Mouse (Mus musculus) neural tube, embryonic 15.5 days (tissue): Measurements from ENCODE around the gene Tmod2. TPM values are rescaled to one million over a fixed set of nuclear protein-coding genes. Genes with fewer than 3 reads are reported as not detected.
A peak's percentile ranks its signal among the peaks of the same experiment; 100 is the strongest.
"Not testable (repeated sequence)": the region's sequence is repeated elsewhere in the genome, so short reads cannot be mapped to it uniquely, and the experiment has no call there.

Source experiments
- ATAC-seq: fragments of 200-750 bp; cut with Nextera tagmentation; 2 replicates; pipeline ENCODE4 v1.8.0; 2017; ENCODE audit warnings: mild to moderate bottlenecking, moderate TSS enrichment, moderate library complexity; ENCODE audit not compliant: low FRiP score
- H3K27ac ChIP-seq: fragments of 300-500 bp; sonication (generic); replicated peaks from 2 replicates; pipeline ENCODE4 v1.5.1; 2015; ENCODE audit warnings: mild to moderate bottlenecking, inconsistent platforms
- H3K27me3 ChIP-seq: fragments of 300-500 bp; sonication (generic); replicated peaks from 2 replicates; pipeline ENCODE4 v1.6.1; 2015; ENCODE audit warnings: inconsistent platforms
- H3K36me3 ChIP-seq: fragments of 300-500 bp; sonication (generic); 2 replicates; pipeline ENCODE4 v1.6.1; 2015; ENCODE audit warnings: inconsistent platforms
- H3K4me1 ChIP-seq: fragments of 300-500 bp; sonication (generic); 2 replicates; pipeline ENCODE4 v1.6.1; 2015; ENCODE audit warnings: inconsistent platforms
- H3K4me2 ChIP-seq: fragments of 300-500 bp; sonication (generic); 2 replicates; pipeline ENCODE4 v1.6.1; 2015; ENCODE audit warnings: inconsistent platforms, mild to moderate bottlenecking, moderate library complexity
- H3K4me3 ChIP-seq: fragments of 300-500 bp; sonication (generic); replicated peaks from 2 replicates; pipeline ENCODE4 v1.5.1; 2015; ENCODE audit warnings: mild to moderate bottlenecking, inconsistent platforms
- H3K9ac ChIP-seq: fragments of 300-500 bp; sonication (generic); replicated peaks from 2 replicates; pipeline ENCODE4 v1.6.1; 2015; ENCODE audit warnings: mild to moderate bottlenecking, inconsistent platforms
- H3K9me3 ChIP-seq: fragments of 300-500 bp; sonication (generic); replicated peaks from 2 replicates; pipeline ENCODE4 v1.6.1; 2016; ENCODE audit warnings: inconsistent platforms
- WGBS: fragments of 180-500 bp; shearing (Covaris S2); methylation state at CpG from one replicate; pipeline ENCODE4 v1.1.7; 2015; ENCODE audit warnings: mixed read lengths; 5-methylcytosine and 5-hydroxymethylcytosine counted together
- polyA plus RNA-seq: library from polyadenylated mRNA; unstranded; fragments of >200 nt; fragmentation: Nextera tagmentation; extraction: Ambion mirVana; gene quantifications from 2 replicates; pipeline ENCODE4 v1.2.1, GENCODE M21; 2015

Gene Tmod2
- polyA plus RNA-seq, 1 experiment from 2014 or later: 283 TPM

DNA sequence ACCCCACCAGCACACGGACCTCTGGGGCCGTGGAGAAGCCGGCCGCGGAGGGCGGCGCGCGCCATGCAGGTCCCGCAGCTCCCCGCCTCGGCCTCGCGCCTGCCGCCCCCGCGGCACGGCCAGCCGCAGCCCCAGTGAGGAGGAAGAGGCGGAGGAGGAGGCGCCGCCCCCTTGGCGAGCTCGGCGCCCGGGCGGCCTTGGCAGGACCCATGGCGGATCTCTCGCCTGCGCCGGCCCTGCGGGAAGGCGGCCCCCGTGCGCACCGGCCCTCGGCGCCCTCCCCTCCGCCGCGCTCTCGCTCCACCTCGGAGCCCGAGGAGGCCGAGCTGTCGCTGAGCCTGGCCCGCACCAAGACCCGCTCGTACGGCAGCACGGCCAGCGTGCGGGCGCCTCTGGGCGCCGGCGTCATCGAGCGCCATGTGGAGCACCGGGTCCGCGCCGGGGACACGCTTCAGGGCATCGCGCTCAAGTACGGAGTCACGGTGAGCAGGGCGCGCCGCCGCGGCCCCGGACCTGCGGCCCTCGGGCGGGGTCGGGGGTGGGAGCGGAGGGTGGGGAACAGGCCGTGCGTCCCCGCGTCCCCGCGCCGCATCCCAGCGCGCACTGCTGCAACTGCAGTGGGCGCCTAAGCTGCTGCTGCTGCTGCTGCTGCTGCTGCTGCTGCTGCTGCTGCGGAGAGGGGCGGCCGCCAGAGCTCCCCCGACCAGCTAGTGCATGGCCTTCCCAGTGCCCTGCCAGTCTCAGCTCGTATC lies 14.6 kb upstream of the Tmod2 start, which contains the start of gene Lysmd2:
Gene Lysmd2 (plus strand): TSS at position 186 of the 752 bp plus-strand sequence.
- Histone ChIP-seq H3K27ac (peak within 1 kb of the TSS; percentile 96), H3K36me3 (no peaks in the 10 kb centered on the region), H3K4me1 (peaks cover 19% of the 10 kb centered on the region), H3K27me3 (no peaks in the 10 kb centered on the region), H3K4me3 (peak within 1 kb of the TSS; percentile 75), H3K9me3 (no peaks in the 10 kb centered on the region), H3K9ac (peak within 1 kb of the TSS; percentile 94), H3K4me2 (peak within 1 kb of the TSS; percentile 90)
- WGBS: under 1% methylated on average over 89 of the region's 94 CpGs
- peak; percentile 91 for ATAC-seq

DNA sequence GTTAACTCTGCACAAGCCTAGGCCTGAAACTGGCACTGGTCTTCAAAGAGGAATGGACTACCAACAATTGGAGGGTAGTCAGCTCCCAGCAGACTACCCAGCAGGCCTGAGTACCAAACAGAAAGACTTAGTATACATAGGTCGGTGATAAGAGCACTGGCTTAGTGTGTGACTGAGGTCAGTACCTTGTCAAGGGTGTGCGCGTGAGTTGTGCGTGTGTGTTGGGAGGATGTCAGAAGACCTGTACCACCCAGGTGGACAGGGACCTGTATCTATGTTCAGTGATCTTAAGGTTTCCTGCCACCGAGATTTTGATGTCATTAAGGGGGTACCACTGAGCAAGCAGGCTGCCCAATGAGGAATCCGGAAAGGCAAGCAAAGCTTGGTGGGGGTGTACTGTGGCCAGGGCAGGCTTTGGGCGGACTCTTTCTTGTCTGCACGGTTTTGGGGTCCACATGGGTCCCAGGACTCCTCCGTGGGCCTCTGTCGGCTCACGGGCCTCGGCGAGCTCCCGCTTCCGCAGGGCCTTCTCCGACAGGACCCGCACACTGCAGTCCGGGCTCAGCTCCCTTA lies 13.9 kb upstream of the Tmod2 start:
- Histone ChIP-seq H3K36me3 (no peaks in the 10 kb centered on the region), H3K9me3 (no peaks in the 10 kb centered on the region), H3K4me3 (peak overlapping the region; percentile 75), H3K4me2 (peak overlapping the region; percentile 90), H3K27ac (peak overlapping the region; percentile 96), H3K9ac (peak overlapping the region; percentile 94), H3K4me1 (peaks cover 19% of the 10 kb centered on the region), H3K27me3 (no peaks in the 10 kb centered on the region)
- peak; percentile 23 for ATAC-seq
- 15% methylated on average over 18 of the region's 18 CpGs for WGBS

DNA sequence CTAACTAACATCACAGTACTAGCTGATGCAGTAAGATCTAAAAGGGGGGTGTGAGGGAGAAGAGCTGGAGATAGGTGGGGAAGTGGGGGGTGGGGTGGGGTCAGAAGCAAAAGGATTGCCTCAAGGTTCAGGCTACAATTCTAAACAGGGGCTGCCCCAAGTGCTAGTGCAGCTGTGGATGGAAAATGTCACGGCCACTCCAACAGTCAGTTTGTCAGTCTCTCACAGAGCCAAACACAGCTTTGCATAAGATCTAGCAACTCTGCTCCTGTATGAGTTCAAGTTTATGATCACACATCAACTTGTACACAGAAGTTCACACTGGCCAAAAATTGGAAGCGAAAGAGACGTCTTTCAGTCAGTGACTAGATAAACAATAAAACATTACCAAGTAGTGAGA lies 10.3 kb upstream of the Tmod2 start:
- no peak overlapping the region for H3K4me3 ChIP-seq
- no peaks in the 10 kb centered on the region for H3K36me3 ChIP-seq
- WGBS: 85% methylated on average over 3 of the region's 3 CpGs
- H3K4me1 ChIP-seq: peaks cover 7% of the 10 kb centered on the region
- H3K9me3 ChIP-seq: no peaks in the 10 kb centered on the region
- no peak overlapping the region for H3K9ac ChIP-seq
- H3K27ac ChIP-seq: no peak overlapping the region
- ATAC-seq: no peak
- no peak overlapping the region for H3K4me2 ChIP-seq
- no peaks in the 10 kb centered on the region for H3K27me3 ChIP-seq

DNA sequence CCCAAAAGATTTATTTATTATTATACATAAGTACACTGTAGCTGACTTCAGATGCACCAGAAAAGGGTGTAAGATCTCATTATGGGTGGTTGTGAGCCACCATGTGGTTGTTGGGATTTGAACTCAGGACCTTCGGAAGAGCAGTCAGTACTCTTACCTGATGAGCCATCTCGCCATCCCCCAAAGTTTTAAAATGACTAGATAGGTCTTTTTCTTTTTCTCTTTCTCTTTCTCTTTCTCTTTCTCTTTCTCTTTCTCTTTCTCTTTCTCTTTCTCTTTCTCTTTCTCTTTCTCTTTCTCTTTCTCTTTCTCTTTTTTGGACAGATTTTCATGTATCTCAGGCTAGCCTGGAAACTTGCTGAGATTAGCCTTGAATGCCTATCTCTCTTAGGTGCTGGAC lies 8.6 kb upstream of the Tmod2 start:
- not testable (repeated sequence) for H3K4me1 ChIP-seq, H3K9me3 ChIP-seq, H3K4me3 ChIP-seq, H3K4me2 ChIP-seq, H3K9ac ChIP-seq, H3K27ac ChIP-seq, ATAC-seq, H3K27me3 ChIP-seq, H3K36me3 ChIP-seq
- 93% methylated on average over 2 of the region's 2 CpGs for WGBS

DNA sequence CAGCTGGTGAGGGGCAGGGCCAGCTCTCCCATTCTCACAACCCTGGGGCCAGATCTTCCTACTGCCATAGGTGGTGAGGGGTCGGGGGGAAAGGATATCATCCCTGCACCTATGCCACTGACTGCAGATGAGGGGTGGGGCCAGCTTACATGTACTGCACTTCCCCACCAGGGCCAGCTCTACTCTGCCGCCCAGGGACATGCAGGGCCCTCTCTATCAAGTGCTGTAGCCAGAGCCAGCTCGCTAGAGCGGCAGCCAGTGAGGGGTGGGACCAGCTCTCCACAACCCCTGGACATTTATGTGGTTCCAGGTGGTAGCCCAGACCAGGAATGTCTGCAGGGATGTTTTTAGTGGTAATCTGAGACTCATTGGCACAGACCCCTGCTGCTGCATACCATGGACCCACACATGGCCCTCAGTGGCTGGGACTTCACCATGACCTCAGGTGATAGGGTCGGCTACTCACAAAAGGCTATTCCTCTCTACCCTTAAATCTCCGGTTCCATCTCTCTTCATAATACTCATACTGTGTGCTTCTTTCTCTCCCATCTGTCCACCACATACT lies 7.8 kb upstream of the Tmod2 start:
- H3K9ac ChIP-seq: no peak overlapping the region
- H3K9me3 ChIP-seq: no peaks in the 10 kb centered on the region
- no peaks in the 10 kb centered on the region for H3K4me1 ChIP-seq
- H3K27me3 ChIP-seq: no peaks in the 10 kb centered on the region
- 0 out of 2 replicates have a peak, but pooled peaks have one; percentile 21 for ATAC-seq
- H3K27ac ChIP-seq: no peak overlapping the region
- H3K4me3 ChIP-seq: no peak overlapping the region
- no peak overlapping the region for H3K4me2 ChIP-seq
- no peaks in the 10 kb centered on the region for H3K36me3 ChIP-seq
- 89% methylated on average over 6 of the region's 6 CpGs for WGBS

DNA sequence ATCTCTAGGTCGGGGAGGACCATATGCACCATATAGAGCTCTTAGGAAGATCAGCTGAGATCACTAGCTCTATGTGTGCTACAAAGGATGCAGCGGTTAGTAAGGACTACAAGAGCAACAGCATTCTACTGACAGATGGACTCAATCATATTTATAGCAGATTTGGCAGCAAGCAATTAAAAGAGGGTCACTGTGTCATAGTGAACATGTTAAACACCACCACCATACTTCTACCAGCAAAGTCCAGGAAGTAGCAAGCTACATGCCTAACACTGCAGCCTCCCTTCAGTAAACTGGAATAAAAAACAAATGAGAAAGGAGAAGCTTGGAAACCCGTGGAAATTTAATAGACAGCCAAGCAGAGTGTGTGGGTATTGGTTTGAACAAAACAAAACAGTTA lies 5.4 kb upstream of the Tmod2 start:
- Histone ChIP-seq H3K9ac (no peak overlapping the region), H3K9me3 (no peaks in the 10 kb centered on the region), H3K4me2 (no peak overlapping the region), H3K4me1 (peaks cover under 1% of the 10 kb centered on the region; the same call in 1 of the 2 replicates), H3K27ac (no peak overlapping the region), H3K4me3 (no peak overlapping the region), H3K27me3 (no peaks in the 10 kb centered on the region), H3K36me3 (no peaks in the 10 kb centered on the region)
- 75% methylated on average over 3 of the region's 3 CpGs for WGBS
- no peak for ATAC-seq

DNA sequence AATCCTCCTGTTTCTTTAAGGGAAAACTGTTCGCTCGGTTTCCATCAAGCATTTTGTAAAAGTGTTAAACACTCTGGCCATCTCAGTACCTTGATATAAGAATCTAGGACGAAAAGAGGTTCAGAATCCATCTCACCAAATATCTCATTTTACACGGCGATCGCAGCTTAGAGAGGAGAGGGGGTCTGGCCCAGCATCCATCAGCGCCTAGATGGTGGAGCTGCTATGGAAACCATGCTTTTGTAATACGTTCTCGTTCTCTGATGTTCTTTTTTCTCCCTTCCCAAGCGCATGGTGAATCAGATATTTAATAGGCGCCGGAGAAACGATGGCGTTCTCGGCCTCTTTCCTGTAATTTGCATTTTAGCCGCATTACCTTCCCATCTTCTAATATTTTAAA lies 1.2 kb downstream of the Tmod2 start:
- no peak for ATAC-seq
- Histone ChIP-seq H3K27ac (peak overlapping the region; percentile 92), H3K27me3 (no peaks in the 10 kb centered on the region), H3K36me3 (peaks cover 4% of the 10 kb centered on the region), H3K9ac (peak overlapping the region; percentile 88), H3K4me1 (peaks cover 18% of the 10 kb centered on the region), H3K4me3 (peak overlapping the region; percentile 98), H3K4me2 (peak overlapping the region; percentile 67), H3K9me3 (no peaks in the 10 kb centered on the region)
- 6% methylated on average over 16 of the region's 16 CpGs for WGBS

DNA sequence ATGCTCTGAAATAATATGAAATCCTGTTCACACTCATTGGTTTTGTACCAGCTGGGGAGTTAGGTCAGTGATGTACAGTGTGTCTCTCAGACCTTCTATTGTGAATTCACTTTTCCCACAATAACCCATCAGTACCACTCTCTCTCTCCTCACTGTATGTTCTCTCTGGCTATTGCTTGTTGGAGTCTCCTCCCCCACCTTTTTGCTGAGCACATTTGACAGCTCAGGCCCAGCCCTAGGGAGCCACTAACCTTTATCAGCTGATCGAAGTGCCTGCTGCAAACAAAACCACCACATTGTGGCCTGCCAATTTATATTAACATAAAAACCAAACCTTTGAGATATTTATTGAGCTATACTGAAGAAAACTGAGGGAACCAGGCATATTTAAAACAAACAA lies 1.6 kb downstream of the Tmod2 start:
- ATAC-seq: peak; percentile 29; the same call in 1 of the 2 replicates
- peak overlapping the region; percentile 92 for H3K27ac ChIP-seq
- no peaks in the 10 kb centered on the region for H3K27me3 ChIP-seq
- H3K4me2 ChIP-seq: peak overlapping the region; percentile 67
- H3K4me1 ChIP-seq: peaks cover 18% of the 10 kb centered on the region
- H3K4me3 ChIP-seq: peak overlapping the region; percentile 98
- peak overlapping the region; percentile 88 for H3K9ac ChIP-seq
- 5% methylated on average over 1 of the region's 1 CpGs for WGBS
- no peaks in the 10 kb centered on the region for H3K9me3 ChIP-seq
- peaks cover 8% of the 10 kb centered on the region for H3K36me3 ChIP-seq

DNA sequence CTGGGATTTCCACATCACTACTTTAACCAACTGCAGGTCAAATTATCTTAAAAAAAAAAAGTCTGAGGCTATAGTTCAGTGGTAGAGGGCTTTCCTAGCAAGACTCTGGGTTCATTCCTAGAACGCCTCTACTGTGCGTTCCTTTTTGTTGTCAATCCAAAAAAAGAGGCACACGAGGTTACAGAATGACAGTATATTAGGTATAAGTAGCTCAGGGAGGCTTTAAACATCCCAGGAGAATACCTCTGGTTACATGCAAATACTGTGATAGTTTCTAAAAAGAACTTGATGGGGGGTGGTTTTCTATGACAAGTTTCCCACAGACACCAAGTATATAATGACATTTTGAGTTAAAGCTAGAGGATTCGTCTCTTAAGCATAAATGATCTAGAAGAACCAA lies 3.6 kb downstream of the Tmod2 start:
- Histone ChIP-seq H3K27ac (no peak overlapping the region), H3K27me3 (no peaks in the 10 kb centered on the region), H3K9ac (no peak overlapping the region), H3K9me3 (no peaks in the 10 kb centered on the region), H3K4me2 (no peak overlapping the region), H3K4me3 (no peak overlapping the region), H3K36me3 (peaks cover 12% of the 10 kb centered on the region), H3K4me1 (peaks cover 18% of the 10 kb centered on the region)
- no peak for ATAC-seq
- WGBS: 88% methylated on average over 4 of the region's 4 CpGs

DNA sequence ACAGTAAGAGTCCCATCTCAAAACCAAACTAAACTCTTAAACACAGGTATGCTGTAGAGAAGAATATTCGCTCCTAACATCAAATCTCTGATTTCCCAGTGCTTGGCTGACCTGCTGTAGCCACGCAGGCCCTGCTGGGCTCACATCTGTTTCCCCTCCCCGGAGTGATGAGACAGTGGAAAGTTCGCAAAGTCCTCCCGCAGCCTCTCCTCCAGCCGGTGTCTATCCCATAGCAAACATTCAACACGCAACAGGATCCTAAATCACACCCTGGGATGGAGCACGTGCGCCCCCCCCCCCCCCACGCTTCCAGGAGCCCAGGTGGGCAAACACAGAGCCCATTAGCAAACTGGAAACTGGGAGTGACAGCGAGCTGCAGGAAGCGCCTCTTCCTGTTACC lies 9.6 kb downstream of the Tmod2 start:
- no peak overlapping the region; the same call in 1 of the 2 replicates for H3K27ac ChIP-seq
- peaks cover 15% of the 10 kb centered on the region for H3K36me3 ChIP-seq
- ATAC-seq: no peak
- H3K9ac ChIP-seq: no peak overlapping the region
- WGBS: 51% methylated on average over 12 of the region's 12 CpGs
- H3K4me2 ChIP-seq: no peak overlapping the region
- no peaks in the 10 kb centered on the region for H3K9me3 ChIP-seq
- no peak overlapping the region for H3K4me3 ChIP-seq
- H3K27me3 ChIP-seq: no peaks in the 10 kb centered on the region
- H3K4me1 ChIP-seq: peaks cover 27% of the 10 kb centered on the region

DNA sequence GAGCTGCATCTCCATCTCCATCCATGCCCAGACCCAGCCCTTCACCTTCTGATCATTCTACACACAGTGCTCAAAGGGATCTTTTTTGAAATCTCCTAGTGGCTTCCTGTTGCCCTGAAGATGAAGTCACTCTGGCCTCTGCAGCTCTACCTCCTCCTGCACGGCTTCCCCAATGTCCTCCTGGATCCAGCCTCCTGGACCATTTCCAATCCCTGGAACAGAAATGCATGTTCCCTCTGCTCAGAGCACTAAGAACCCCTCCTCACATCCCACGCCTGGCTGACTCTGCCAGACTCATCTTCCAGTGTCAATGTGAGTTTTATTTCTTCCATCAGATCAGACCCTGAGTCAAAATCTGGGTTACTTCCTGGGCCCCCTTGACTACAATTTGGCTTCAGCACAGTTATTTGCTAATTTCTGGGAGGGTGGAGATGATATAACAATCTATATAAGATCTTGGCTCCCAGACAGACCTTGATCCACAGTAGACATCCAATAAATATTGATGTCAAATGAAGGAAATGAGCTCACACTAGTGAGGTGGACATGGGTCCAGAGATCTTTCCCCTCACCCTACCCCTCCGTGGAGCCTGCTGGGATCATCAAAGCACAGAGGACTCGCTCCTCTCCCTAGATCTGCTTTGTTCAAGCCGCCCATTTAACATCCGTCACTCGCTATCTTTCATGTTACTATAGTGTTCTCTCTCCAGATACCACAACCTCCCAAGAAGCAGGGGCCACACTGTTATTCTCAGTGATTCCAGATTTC lies 10.8 kb downstream of the Tmod2 start:
- Histone ChIP-seq H3K36me3 (peaks cover 21% of the 10 kb centered on the region), H3K4me1 (peaks cover 27% of the 10 kb centered on the region), H3K27me3 (no peaks in the 10 kb centered on the region), H3K9ac (no peak overlapping the region), H3K9me3 (no peaks in the 10 kb centered on the region), H3K27ac (peak overlapping the region; percentile 67; the same call in 1 of the 2 replicates), H3K4me3 (no peak overlapping the region), H3K4me2 (0 out of 2 replicates have a peak overlapping the region, but pooled peaks have one; percentile 2)
- no peak for ATAC-seq
- 67% methylated on average over 7 of the region's 7 CpGs for WGBS
